Mouse (Mus musculus) thymus, postnatal 0 days (tissue): ENCODE data around the gene Elane. TPM values are rescaled to one million over a fixed set of nuclear protein-coding genes. Genes with fewer than 3 reads are reported as not detected.

Experiments used
- DNase-seq: peaks from one replicate; pipeline ENCODE4 v3.0.0-alpha.2; 2015; ENCODE audit warnings: low spot score
- microRNA-seq: library from miRNA; unstranded; fragments of <30 nt; microRNA quantifications from one replicate; pipeline ENCODE4, GENCODE M21; 2016; ENCODE audit warnings: borderline number of aligned reads
- polyA plus RNA-seq: library from polyadenylated mRNA; unstranded; fragments of >200 nt; fragmentation: Nextera tagmentation; extraction: Ambion mirVana; gene quantifications from 2 replicates; pipeline ENCODE4 v1.2.1, GENCODE M21; 2015

Gene Elane
- polyA plus RNA-seq, 1 experiment from 2014 or later: 0.74 TPM

DNA sequence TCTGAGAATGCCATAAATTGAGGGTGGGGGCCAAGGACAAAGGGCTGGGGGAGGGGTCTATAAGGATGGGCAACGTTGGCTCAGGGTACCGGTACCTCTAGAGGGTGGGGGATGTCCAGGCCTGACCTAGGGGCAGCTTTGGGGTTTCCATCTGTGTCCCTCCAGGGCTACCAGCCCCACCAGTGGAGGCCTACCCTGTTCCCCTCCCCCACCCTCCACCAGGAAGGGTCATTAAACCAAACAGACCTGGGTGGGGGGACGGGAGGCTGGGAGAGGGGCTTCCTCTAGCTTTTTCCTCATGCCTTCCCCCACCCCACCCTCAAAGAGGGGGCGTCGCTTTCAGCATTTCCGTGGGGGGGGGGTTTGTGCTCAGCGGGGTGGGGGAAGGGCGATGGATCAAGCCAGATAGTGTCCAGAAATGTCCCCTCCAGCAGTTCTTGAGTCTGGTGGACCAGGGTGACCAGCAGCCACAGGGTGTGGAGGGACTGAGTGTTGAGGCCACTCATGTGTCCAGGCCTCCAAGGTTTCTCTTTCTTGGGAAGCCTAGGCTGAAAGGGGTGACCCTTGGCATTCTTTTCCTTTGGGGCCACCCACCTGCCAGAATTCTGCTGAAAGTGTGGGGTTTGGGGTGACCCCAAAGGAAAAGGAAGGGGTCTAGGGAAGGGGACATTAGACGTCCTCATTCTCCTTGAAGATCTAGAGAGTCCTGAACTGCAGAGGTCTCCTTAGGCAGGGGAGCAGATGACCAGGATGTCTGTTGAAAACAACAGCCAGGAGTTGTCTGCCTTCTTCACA is 43.1 kb downstream of the Elane start:
- DNase-seq: no peak

DNA sequence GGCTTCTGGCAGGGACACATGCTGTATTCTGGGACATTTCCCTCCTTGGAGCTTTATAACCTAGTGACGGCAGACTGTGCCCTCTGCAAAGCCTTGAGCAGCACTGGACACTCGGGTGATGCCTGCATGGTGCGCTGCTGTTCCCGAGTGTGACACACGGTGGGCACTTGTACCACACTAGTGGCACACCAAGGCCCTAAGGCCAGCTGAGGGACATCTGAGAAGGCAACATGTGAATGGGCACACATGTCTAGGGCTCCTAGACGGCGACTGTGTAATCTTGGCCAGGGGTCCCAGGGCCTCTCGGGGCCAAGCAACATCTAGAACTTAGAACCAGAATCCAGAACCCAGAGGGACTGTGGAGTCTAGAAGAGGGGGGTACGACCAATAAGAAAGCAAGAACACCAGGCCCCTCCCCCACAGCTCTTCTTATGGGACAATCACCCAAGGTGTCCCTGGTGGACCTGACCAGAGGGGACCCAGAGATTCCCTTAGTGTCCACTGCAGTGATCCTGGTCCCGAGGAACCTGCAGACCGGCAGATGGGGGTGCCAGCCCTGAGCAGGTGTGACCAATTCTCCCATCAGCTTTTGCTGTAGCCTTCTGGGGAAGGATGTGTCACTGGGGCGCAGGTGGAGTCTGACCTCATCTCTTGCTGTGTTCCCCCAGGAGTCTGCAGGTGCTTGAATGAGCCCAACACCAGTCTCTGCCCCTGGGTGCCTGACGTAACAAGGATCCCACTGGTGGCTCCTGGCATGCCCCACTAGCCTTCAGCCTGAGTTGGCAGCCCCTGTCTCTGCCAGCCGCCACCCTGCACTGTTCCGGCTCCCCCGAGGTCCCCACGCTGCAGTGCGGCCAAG is 44.1 kb downstream of the Elane start:
- DNase-seq: no peak

- DNase-seq: no peak
Observed at GRCm38 (mm10) chr10:79930826-79931186, 44.8 kb downstream of the Elane start.

- no peak for DNase-seq
Observed at GRCm38 (mm10) chr10:79931797-79932196, 45.8 kb downstream of the Elane start.

DNA sequence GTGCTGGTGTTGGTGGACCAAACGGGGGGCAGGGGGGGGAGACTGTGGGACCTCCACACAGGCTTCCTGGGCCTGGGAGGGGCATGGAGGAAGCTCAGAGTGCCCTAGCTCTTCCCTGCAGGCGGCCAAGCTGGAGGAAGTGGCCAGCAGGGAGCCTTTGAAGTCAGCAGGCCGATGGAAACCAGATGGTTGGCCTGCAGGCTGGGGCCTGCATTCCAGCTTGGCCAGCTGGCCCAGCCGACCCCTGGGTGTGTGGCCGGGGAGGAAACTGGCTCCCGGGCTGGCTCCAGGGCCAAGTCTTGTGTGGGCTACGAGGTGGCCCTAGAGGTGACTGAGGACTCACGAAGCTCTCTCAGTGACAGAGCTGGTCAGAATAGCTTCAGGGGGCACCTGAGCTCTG is 46.7 kb downstream of the Elane start:
- no peak for DNase-seq

DNA sequence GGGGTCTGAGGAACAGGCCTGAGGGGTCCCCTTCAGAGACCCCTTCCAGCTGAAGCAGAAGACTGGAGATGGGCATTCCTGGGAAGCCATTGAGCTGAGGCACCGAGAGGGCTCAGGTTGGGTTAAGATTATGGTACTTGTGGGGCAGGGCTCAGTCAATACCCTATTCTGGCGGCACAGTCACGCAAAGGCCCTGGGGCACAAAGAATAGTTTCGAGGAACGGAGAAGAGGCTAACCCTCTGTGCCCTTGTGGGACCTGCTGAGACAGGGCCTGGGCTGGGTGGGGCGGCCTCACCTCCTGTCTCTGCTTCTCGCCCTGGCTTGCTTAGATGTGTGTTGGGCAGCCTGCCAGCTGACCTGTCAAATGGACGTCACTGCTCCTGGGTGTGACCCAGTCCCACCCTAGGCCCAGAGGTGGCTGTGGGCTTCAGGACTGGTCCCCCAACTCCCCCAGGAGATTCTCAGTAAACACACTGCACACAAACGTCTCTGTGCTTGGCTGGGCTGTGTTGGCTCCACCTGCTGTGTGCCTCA is 47.2 kb downstream of the Elane start:
- DNase-seq: no peak

DNA sequence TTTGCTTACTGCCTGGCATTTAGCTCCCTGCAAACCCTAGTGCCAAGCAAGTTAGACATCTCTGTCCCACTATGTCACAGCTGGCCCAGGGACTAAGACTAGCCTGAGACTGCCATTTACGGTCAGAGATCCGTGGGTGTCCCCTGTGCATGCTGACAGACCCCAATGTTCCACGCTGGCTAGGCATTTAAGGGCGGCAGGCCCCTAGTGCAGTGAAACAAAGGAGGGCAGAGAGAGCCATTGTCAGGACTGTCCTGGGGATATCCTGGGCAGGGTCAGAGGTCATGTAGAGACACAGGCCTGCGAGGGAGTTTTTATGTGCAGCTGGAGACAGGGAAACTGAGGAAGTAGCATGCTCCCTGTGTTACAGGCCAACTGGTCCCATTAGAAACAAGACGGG is 47.8 kb downstream of the Elane start:
- DNase-seq: no peak

DNA sequence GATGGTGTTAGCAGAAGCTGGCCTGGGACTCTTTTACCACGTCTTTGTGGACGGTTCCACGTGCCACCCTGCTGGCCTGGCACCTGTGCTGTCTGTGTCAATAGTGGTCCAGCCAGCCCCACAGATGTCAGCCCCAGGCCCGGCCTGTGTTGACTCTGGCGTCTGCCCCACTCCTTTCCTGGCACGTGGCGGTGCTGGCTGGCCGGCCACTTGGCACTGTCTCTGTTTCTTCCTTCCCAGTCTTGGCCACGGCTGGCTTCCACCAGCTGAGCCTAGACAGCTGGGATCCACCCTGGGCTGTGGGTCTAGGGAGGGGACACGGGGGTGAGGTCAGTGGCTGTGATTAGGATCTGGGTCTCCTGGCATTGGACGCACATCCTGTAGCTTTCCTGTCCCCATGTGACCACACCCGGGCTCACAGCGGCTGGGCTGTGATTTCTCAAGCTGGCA is 48.2 kb downstream of the Elane start:
- no peak for DNase-seq

- no peak for DNase-seq
Observed at GRCm38 (mm10) chr10:79934794-79935569, 48.9 kb downstream of the Elane start.

- DNase-seq: no peak
Observed at GRCm38 (mm10) chr10:79936284-79936910, 50.4 kb downstream of the Elane start.

DNA sequence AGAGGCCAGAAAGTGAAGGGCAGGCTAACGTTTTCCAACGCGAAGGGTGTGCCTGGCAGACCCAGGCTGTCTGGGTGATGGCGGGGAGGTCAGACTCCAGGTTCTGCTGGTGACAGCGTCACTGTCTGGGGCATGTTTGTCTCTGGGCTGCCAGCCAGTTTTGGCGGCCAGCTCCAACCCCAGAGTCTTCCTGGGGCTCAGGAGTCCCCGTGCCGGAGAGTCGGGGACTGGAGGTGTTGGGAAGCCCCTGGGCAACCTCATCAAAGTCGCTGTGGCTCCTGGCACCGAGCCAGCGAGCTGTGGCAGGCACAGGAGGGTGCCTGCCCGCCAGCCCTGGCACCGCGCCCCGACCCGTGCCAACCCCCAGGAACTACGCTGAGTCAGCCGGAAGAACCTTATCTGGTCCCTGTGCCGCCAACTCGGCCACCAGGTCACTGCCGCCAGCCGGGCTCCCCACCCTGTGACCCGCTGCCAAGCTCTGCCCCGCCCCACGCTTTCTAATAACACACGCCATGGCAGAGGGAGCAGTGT is 50.9 kb downstream of the Elane start:
- DNase-seq: no peak

Small RNA genes within 50 kb of the gene (microRNA-seq; reads per million reads assigned to microRNA genes)
- not detected for gene Mir6910

Other genes with a start within 250 kb of the Elane start
- gene Shc2, start 248.3 kb upstream of the Elane start, polyA plus RNA-seq: 0.24 and 0.26 TPM in 2 replicates
- 0.10 TPM in 1 of 2 replicates, not detected in the other for gene Odf3l2, start 240.5 kb upstream of the Elane start, polyA plus RNA-seq
- gene Madcam1, start 221.7 kb upstream of the Elane start, polyA plus RNA-seq: 2.4 and 3.4 TPM in 2 replicates
- gene Tpgs1, start 216.9 kb upstream of the Elane start, polyA plus RNA-seq: 56.0 and 58.2 TPM in 2 replicates
- gene Cdc34, start 204.1 kb upstream of the Elane start, polyA plus RNA-seq: 138 and 141 TPM in 2 replicates
- gene Gzmm, start 197.2 kb upstream of the Elane start, polyA plus RNA-seq: 0.35 and 0.48 TPM in 2 replicates
- 376 and 398 TPM in 2 replicates for gene Bsg, start 181.8 kb upstream of the Elane start, polyA plus RNA-seq
- gene Hcn2, start 169.6 kb upstream of the Elane start, polyA plus RNA-seq: 0.05 TPM in 1 of 2 replicates, not detected in the other
- gene Polrmt, start 139.7 kb upstream of the Elane start, polyA plus RNA-seq: 35.2 and 39.5 TPM in 2 replicates
- gene Fgf22, start 131.2 kb upstream of the Elane start, polyA plus RNA-seq: 0.23 TPM in 1 of 2 replicates, not detected in the other
- 74.1 and 80.0 TPM in 2 replicates for gene Rnf126, start 119.3 kb upstream of the Elane start, polyA plus RNA-seq
- gene Fstl3, start 109.0 kb upstream of the Elane start, polyA plus RNA-seq: 5.4 and 6.0 TPM in 2 replicates
- 31.6 and 32.5 TPM in 2 replicates for gene Prss57, start 95.3 kb upstream of the Elane start, polyA plus RNA-seq
- 50.5 and 51.3 TPM in 2 replicates for gene Palm, start 92.7 kb upstream of the Elane start, polyA plus RNA-seq
- 7.5 and 10.5 TPM in 2 replicates for gene Misp, start 65.3 kb upstream of the Elane start, polyA plus RNA-seq
- gene Ptbp1, start 31.8 kb upstream of the Elane start, polyA plus RNA-seq: 217 and 246 TPM in 2 replicates
- gene Prtn3, start 11.8 kb upstream of the Elane start, polyA plus RNA-seq: 1.7 TPM in 2 replicates
- 3.3 and 3.4 TPM in 2 replicates for gene Plppr3, start 11.6 kb upstream of the Elane start, polyA plus RNA-seq
- 4.2 TPM in 1 of 2 replicates, not detected in the other for gene Cfd, start 4.6 kb downstream of the Elane start, polyA plus RNA-seq
- gene Med16, start 22.7 kb downstream of the Elane start, polyA plus RNA-seq: 32.6 and 39.1 TPM in 2 replicates
- 5.3 and 15.5 TPM in 2 replicates for gene Gm26602, start 24.6 kb downstream of the Elane start, polyA plus RNA-seq
- gene Kiss1r, start 30.7 kb downstream of the Elane start, polyA plus RNA-seq: 0.48 and 1.2 TPM in 2 replicates
- 129 and 131 TPM in 2 replicates for gene R3hdm4, start 35.0 kb downstream of the Elane start, polyA plus RNA-seq
- gene Arid3a, start 40.8 kb downstream of the Elane start, polyA plus RNA-seq: 3.7 TPM in 2 replicates
- 77.5 and 85.8 TPM in 2 replicates for gene Wdr18, start 73.9 kb downstream of the Elane start, polyA plus RNA-seq
- gene Grin3b, start 84.5 kb downstream of the Elane start, polyA plus RNA-seq: 0.09 and 0.20 TPM in 2 replicates
- gene Tmem259, start 98.1 kb downstream of the Elane start, polyA plus RNA-seq: 19.4 and 25.8 TPM in 2 replicates
- 137 and 152 TPM in 2 replicates for gene Cnn2, start 102.3 kb downstream of the Elane start, polyA plus RNA-seq
- gene Abca7, start 110.2 kb downstream of the Elane start, polyA plus RNA-seq: 5.2 and 5.8 TPM in 2 replicates
- 179 and 206 TPM in 2 replicates for gene Arhgap45, start 130.4 kb downstream of the Elane start, polyA plus RNA-seq
- 153 and 158 TPM in 2 replicates for gene Polr2e, start 153.5 kb downstream of the Elane start, polyA plus RNA-seq
- gene Gpx4, start 160.9 kb downstream of the Elane start, polyA plus RNA-seq: 640 and 681 TPM in 2 replicates
- 18.3 and 19.7 TPM in 2 replicates for gene Sbno2, start 219.3 kb downstream of the Elane start, polyA plus RNA-seq
- gene Stk11, start 229.6 kb downstream of the Elane start, polyA plus RNA-seq: 18.2 and 23.2 TPM in 2 replicates